Mouse (Mus musculus) layer of hippocampus, postnatal 14 days (tissue): Measurements from ENCODE around the gene Epb41l3. TPM values are rescaled to one million over a fixed set of nuclear protein-coding genes. Genes with fewer than 3 reads are reported as not detected.
"Not testable (repeated sequence)": the region's sequence is repeated elsewhere in the genome, so short reads cannot be mapped to it uniquely, and the experiment has no call there.

Experiments
- DNase-seq, 2 experiments: peaks; one replicate each; pipeline ENCODE4 v3.0.0; 2021 to 2022; ENCODE audit warnings: low spot score in 2 of 2, mixed read lengths in 1 of 2
- total RNA-seq, 2 experiments: library from RNA; stranded (reverse); gene quantifications; 2 replicates each; pipeline ENCODE4 v1.2.3; 2021

The Epb41l3 gene
- total RNA-seq, 2 experiments from 2014 or later: 136 to 169 TPM

DNA sequence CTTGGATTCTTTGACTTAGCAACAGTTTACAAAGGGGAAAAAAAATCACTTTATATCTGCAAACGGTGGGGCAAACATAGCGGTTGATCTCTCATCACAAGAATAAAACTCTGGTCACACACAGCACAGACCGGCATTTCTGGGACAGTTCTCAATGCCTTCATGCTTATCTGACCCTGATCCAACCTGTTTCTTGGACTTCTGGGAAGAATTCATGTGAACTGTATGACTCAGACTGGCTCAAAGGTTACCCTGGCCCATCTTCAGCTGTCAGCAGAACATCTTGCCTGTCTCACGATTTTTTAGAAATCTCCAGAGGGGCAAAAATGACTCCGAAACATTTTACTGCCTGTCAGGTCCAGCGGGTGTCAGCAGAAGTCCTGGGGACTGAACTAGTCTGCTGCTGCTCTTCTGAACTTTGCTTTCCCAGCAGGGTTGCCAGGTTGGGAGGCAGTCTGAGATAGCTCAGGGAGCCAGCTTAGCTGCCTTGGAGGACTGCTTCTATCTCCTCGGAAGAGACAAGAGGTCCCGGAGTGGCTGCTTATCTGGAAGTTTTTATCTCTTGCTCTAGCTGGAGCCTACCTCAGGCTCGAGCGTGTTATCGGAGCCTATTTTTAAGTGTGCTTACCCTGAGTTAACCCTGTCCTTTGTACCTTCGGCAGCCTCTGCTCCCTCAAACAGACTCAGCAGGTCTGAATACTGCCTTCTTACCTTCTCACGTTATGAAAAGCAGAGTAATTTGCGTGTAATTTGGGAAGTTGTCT is 29.7 kb downstream of the Epb41l3 start:
- no peak for DNase-seq

DNA sequence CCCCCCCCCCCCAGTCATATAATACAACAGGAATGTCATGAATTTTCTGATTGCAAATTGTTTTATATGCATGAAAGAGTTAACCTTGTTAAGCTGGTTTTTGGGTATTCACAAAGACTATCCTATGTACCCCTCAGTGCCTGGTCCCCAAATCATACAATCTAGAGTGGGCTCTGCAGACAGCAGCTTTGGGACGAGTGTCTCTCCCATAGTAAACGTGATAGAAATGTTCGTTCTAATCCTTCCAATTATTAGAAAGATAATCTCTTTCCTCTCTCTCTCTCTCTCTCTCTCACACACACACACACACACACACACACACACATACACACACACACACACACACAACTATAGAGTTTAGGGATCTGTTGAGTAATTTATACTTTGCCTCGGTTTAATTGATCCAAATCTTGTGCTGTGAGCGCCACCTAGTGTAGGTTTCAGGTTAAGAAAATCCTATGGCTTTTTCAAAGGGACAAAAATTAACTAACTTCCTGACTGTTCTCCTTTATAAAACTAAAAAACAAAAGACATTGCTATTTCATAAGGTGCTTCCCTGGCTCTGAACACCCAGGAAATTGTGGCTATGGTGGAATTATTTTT is 30.4 kb downstream of the Epb41l3 start:
- DNase-seq: peak; percentile 31 to 61

DNA sequence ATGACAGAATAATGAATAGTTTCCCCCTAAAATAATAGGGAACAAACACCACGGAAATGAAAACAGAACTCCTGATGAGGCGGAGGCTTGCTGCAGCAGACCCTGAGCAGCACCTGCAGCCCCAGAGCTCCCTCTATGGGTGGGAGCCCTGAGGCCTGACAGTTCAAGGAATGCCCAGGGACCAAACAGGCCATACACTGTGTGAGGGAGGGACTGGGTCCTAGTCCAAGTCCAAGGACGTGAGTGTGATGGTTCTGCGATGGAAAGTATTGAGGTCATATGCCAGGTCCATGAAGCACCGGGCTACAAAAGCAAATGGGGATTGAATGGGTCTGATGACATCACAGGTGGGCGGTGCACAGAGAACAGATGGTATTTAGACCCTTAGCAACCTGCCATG is 33.7 kb downstream of the Epb41l3 start:
- no peak for DNase-seq

- no peak for DNase-seq
Observed at GRCm38 (mm10) chr17:69112232-69112631, 36.7 kb downstream of the Epb41l3 start.

- DNase-seq: no peak
Observed at GRCm38 (mm10) chr17:69119183-69119582, 43.7 kb downstream of the Epb41l3 start.

DNA sequence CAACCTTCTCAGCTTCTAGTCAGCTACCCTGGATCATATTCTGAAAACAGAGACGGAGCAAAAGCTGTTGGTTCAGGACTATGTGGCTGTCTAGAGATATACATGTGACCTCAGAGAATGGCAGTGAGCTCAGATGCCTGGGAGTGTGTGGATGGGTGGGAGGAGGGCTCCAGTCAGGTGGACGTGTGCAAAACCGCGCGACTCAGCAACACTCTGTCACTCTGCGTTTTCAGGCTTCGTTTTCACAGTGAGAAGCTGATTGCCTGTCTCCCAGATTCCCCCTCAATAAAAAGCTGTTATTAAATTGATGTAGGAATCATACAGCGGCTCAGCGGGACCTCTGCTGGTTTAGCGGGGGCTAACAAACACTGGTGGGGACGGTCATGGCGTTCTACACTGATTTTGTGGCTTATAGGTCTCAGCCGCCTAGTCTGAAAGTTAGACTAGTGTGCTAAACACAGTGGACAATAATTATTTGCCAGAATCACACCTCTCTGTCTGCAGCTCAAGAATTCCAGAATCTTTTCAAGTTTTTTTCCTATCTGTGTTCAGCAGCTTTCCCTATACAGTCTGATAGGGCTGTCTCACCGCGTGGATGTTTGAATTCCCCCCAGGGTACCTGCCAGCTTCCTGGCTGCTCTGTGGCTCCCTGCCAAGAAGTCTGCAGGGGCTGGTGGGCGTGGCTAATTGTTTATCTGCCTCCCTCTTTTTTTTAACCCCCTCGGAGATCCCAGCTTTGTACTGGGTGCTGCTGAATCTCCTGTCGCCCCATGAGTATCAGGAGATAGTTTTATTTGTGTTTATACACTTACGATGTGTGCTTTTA is 45.3 kb downstream of the Epb41l3 start:
- no peak for DNase-seq

DNA sequence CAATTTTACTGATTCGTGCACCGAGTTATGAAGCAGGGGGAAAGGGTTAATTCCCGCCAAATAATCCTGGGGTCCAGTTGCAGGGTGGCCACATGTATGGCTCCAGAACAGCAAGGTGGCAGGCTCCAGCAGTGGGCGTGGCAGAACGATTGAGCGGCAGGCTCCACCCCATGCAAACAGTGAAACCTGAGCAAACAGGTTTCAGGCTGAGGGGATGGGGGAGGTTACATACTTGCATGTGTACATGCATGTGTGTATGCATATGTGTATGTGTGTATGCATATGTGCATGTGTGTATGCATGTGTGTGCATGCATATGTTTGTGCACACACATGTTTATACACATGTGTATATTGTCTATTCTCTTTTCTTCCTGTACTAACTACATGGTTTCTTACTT is 46.9 kb downstream of the Epb41l3 start:
- DNase-seq: not testable (repeated sequence)

GRCm38 (mm10) chr17:69127436-69127835 is 52.0 kb downstream of the Epb41l3 start:
- no peak for DNase-seq

DNA sequence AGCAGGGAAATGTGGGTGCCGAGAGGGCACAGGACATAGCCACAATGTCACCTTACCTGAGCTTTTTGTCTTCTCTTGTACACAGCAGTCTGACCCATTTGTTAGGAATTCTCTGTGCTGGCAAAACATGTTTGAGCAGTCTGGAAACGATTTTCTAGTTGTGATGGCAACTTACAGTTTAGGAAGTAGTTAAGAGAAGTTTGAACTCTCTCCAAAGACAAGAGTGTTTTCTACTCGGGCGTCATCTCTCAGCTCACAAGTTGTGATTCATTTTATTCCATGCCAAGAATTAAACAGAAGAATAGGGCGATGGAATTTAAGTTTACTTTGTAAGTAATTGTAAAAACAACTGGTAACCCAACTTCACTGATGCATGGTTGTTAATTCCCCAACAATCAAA is 52.5 kb downstream of the Epb41l3 start:
- no peak for DNase-seq

DNA sequence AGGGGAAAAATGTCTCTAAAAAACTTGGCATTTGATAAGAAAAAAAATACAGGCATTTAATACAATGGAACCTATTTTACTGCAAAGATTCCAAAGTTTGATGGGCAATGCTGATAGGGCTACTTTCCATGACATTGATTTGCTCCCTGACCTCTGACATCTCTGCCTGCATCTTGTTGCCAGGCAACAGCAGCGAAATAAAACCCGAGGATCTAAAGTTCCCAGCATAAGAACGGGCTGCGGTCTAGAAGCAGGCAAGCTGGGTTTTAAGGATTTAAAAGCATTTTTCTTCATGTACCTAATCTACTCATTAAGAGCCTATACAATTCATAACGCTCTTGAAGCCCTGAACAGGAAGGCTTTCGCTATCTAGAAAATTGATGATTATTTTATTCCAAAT is 54.0 kb downstream of the Epb41l3 start:
- no peak for DNase-seq

DNA sequence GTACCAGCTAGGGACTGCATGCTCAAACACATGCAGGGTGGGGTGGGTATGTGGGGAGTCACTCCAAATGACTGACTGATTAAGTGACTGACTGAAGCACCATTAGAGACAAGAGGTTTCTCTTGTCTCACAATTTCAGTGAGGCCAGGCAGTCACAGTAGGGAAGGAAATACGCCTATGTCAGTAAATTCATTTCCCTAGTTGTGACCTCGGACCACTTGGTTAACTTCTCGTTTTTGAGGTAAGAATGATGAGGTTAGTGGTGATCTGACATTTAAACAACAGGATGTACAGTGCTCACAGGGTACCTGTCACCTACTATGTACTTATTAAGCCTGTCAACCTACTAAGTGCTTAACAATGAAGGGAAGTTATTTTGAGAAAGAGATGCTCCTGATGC is 67.5 kb downstream of the Epb41l3 start:
- DNase-seq: no peak

DNA sequence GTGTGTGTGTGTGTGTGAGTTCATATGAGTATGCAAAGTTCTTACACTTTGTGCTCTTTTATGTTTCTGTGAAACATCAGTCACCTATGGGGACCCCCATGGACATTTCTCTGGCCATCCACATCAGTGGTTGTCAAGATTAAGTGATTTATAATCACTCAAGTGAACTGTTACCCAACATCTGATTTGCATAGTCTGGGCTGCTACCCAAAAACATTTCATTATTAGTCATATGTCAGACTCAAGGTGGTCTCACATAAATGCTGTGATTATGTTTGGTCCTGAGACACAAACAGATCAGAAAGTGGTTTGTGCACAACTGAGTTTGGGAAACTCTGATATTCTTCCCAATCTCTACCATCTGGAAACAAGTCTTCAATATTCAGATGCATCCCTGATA is 75.3 kb downstream of the Epb41l3 start:
- no peak for DNase-seq

DNA sequence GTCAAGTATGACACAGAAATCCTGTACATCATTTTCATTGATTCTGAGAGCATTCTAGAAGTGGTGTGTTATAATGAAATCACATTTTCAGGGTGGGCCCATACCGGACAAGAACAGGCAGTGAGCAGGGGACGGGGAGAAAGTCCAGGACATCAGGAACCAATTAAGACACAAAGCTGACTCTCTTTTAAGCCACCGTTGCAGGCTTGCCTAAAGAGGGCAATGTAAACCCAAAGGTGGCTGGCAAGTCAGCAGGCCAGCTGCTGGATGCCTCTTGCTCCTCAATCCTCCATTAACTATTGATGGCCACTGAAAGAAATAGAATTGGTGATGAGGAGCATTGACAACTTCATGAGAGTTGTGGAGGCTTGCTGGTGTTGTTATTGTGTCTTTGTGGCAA is 75.8 kb downstream of the Epb41l3 start:
- no peak for DNase-seq

DNA sequence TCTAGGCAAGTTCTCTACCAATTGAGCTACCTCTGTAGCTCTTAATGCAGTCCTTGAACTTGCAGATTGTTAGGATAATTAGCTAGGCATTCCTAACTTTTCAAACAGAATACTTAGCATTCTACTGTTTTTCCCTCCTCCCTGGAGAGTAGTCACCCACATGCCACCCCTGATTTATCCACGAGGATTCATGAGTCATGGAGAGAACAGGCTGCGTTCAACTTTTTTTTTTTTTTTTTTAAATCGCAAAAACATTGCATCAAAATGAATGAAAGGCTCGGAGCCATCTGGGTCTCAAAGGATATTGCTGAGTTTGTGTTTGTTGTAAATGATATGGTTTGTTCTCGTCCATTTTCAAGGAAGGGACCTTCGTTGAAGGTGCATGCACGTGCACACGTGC is 79.6 kb downstream of the Epb41l3 start:
- peak in 1 of 2 experiments; percentile 41 for DNase-seq

- peak; percentile 25 to 50 for DNase-seq
Observed at GRCm38 (mm10) chr17:69156522-69157100, 81.1 kb downstream of the Epb41l3 start.

DNA sequence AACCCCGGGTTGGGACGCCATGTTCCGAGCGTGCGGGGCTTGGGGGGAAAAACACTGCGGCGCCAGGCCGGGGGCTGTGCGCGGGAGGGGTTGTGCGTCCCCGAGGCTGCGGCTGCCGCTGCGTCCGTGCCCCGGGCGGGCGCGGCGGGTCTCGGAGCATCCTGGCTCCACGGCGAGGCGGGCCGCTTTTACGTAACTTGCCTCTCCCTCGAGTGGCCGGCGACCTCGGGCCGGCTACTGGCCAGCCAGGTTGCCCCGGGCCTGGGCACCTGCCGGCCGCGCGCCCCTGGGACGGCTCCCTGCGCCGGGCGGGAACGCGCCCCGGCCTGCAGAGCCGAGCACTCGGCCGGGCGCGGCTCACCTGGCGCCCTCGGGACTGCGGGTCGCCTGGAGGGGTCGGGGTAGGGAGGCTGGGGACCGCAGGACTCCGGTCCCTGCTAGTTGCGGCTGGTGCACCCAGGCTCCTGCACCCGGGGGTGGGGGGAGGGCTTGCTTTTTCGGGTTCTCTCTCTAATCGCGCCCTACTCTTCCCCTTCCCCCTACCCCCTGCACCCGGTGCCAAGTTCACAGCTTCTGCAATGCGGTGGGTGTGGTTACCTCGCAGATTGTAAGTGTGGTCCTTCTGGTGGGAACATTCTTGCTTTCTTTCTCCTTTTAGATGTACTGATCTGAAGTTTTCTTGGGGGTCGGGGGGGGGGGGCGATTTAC is 81.8 kb downstream of the Epb41l3 start:
- no peak for DNase-seq

- DNase-seq: no peak
Observed at GRCm38 (mm10) chr17:69157809-69158185, 82.3 kb downstream of the Epb41l3 start.

- DNase-seq: no peak
Observed at GRCm38 (mm10) chr17:69158690-69159089, 83.2 kb downstream of the Epb41l3 start.

- DNase-seq: no peak
Observed at GRCm38 (mm10) chr17:69162731-69163130, 87.2 kb downstream of the Epb41l3 start.

DNA sequence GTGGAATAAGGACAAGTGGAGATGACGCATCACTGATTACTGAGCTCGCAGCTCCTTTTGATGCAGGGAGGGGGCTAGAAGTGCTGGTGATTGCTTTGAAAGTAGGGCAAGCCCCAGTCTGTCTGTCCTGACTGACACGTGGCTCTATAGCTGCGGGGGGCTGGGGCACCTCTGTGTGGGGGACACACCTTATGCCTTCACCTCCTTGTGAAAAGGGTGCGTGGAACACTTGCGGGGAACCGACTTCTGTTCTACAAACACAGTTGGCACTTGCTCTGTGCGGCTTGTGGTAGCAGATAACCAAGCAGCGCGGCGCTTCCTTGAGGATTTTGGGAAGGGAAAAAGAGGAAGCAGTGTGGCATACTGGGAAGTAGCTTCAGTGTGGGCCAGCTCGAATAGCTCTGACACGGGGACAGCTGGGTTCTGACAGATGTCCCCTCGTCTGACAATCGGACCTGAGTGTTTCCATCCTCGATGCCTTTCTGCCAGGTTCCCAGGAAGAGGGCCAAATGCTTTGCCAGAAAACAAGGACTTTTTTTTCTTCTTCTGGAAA is 101.5 kb downstream of the Epb41l3 start:
- DNase-seq: peak; percentile 21 to 25

DNA sequence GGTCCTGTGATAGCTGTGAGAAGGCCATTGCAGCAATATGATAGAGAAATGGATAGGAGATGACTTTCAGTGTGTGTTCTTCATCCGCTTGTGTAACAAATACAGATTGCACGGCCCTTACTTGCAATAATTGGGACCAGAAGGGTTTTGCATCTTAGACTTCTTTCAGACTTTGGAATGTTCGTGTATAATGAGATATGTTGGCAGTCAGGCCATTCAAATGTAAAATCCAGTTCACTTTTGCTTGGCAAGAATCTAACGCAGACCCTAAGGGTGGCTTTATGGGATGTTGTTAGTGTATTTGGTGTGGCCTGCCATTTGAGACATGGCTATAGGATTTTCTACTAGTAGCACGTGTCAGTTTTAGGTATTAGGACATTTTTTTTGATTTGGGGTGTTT is 102.5 kb downstream of the Epb41l3 start:
- DNase-seq: no peak
